Mouse (Mus musculus) neural tube, embryonic 14.5 days (tissue): ENCODE measurements at regions not wholly inside any gene's neighbourhood (a gene's known extent, or its start where the extent isn't known, plus 50 kb on each side); places are given as distances from the start of the nearest gene placed in this dataset.

Experiments used
- ATAC-seq: fragments of 200-750 bp; cut with Nextera tagmentation; 2 replicates; pipeline ENCODE4 v1.8.0; 2017; ENCODE audit warnings: low read depth, mild to moderate bottlenecking, moderate TSS enrichment, moderate library complexity
- H3K27ac ChIP-seq: fragments of 300-500 bp; sonication (generic); 2 replicates; pipeline ENCODE4 v1.5.1; 2014; ENCODE audit warnings: low read depth, mild to moderate bottlenecking, control low read depth, low read length, moderate library complexity, mixed read lengths
- H3K27me3 ChIP-seq: fragments of 300-500 bp; sonication (generic); 2 replicates; pipeline ENCODE4 v1.6.1; 2014; ENCODE audit warnings: low read length; ENCODE audit not compliant: control insufficient read depth, insufficient read depth
- H3K36me3 ChIP-seq: fragments of 300-500 bp; sonication (generic); 2 replicates; pipeline ENCODE4 v1.6.1; 2014; ENCODE audit warnings: low read length, mixed read lengths; ENCODE audit not compliant: control insufficient read depth, insufficient read depth
- H3K4me1 ChIP-seq: fragments of 300-500 bp; sonication (generic); 2 replicates; pipeline ENCODE4 v1.6.1; 2014; ENCODE audit warnings: low read length; ENCODE audit not compliant: control insufficient read depth, insufficient read depth
- H3K4me2 ChIP-seq: fragments of 300-500 bp; sonication (generic); 2 replicates; pipeline ENCODE4 v1.6.1; 2014; ENCODE audit warnings: mild to moderate bottlenecking, low read depth, low read length, control low read depth
- H3K4me3 ChIP-seq: fragments of 300-500 bp; sonication (generic); 2 replicates; pipeline ENCODE4 v1.5.1; 2014; ENCODE audit warnings: low read depth, low read length, control low read depth, mixed read lengths
- H3K9ac ChIP-seq: fragments of 300-500 bp; sonication (generic); replicated peaks from 2 replicates; pipeline ENCODE4 v1.6.1; 2014; ENCODE audit warnings: low read depth, mild to moderate bottlenecking, control low read depth, low read length, mixed read lengths
- H3K9me3 ChIP-seq: fragments of 300-500 bp; sonication (generic); 2 replicates; pipeline ENCODE4 v1.6.1; 2016; ENCODE audit warnings: low read length; ENCODE audit not compliant: control insufficient read depth
- WGBS: fragments of 180-500 bp; shearing (Covaris S2); extraction: QIAGEN DNeasy Blood & Tissue Kit; methylation state at CpG from one replicate; pipeline ENCODE4 v1.1.7; 2014; 5-methylcytosine and 5-hydroxymethylcytosine counted together

DNA sequence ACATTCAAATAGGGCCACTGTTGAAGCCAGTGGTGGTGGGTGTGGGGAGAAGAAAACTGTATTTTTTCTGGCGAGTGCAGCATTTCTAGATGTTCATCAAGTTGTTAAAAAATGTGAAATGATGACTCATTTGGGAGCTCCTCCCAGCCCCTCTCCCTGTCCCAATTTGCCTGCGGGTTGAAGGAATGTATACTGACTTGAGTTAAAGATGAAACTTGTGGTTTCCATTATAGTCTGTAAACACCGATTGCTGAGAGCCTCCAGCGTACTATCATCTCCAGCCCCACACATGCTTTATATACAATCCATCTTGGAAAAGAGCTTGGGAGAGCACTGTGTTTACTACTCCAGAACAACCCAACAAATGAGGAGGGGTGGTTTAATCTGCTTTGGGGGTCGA lies 258.9 kb upstream of the Jag1 start:
- 86% methylated on average over 5 of the region's 5 CpGs for whole genome bisulfite sequencing
- Histone ChIP-seq H3K4me3 (no peak overlapping the region), H3K36me3 (no peaks in the 10 kb centered on the region), H3K9ac (no peak overlapping the region), H3K9me3 (no peaks in the 10 kb centered on the region), H3K4me2 (no peak overlapping the region), H3K4me1 (no peaks in the 10 kb centered on the region), H3K27me3 (no peaks in the 10 kb centered on the region), H3K27ac (no peak overlapping the region)
- ATAC-seq: no peak

DNA sequence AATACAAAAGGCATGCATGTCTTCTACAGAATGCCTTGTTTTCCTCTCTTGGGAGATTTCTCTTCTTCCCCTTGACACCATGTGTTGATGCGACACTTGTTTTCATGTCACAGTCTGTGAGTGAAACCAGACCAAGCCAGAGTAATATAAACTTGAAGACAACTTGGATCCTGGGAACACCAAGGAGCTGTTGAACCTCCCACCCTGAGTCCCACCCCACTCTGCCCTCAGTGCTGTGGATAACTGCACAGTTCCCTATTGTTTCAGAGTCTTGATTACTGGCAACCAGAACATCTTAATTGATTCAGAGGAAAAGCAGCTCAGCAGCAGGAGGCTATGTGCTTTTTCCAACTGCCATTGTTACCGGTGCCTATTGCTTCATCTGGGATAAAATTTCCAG lies 254.6 kb upstream of the Jag1 start:
- H3K4me3 ChIP-seq: no peak overlapping the region
- ATAC-seq: no peak
- H3K36me3 ChIP-seq: no peaks in the 10 kb centered on the region
- H3K27ac ChIP-seq: no peak overlapping the region
- 88% methylated on average over 2 of the region's 2 CpGs for WGBS
- H3K4me2 ChIP-seq: no peak overlapping the region
- H3K4me1 ChIP-seq: no peaks in the 10 kb centered on the region
- no peaks in the 10 kb centered on the region for H3K9me3 ChIP-seq
- H3K9ac ChIP-seq: no peak overlapping the region
- H3K27me3 ChIP-seq: no peaks in the 10 kb centered on the region

DNA sequence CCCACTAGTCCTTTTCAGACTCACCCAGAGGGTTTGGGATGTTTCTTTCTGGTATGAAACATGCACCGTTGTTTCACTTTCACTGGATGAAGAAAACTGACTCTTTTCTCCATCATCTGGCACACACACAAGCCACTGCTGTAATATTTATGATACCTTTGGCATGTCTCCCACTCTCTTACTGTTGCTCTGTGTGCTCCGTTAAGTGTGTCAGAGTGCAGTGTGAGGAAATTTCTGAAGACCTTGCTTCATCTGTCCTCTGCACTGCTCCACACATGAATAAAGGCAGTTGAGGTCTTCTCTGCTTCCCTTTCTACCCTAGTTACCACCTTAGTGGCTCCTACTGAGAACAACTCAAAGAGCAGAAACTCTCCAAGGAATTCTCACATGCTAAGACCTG lies 246.6 kb upstream of the Jag1 start:
- Histone ChIP-seq H3K36me3 (no peaks in the 10 kb centered on the region), H3K4me2 (no peak overlapping the region), H3K9ac (no peak overlapping the region), H3K27me3 (no peaks in the 10 kb centered on the region), H3K4me1 (no peaks in the 10 kb centered on the region), H3K9me3 (no peaks in the 10 kb centered on the region), H3K27ac (no peak overlapping the region), H3K4me3 (no peak overlapping the region)
- 74% methylated on average over 2 of the region's 2 CpGs for WGBS
- ATAC-seq: no peak

DNA sequence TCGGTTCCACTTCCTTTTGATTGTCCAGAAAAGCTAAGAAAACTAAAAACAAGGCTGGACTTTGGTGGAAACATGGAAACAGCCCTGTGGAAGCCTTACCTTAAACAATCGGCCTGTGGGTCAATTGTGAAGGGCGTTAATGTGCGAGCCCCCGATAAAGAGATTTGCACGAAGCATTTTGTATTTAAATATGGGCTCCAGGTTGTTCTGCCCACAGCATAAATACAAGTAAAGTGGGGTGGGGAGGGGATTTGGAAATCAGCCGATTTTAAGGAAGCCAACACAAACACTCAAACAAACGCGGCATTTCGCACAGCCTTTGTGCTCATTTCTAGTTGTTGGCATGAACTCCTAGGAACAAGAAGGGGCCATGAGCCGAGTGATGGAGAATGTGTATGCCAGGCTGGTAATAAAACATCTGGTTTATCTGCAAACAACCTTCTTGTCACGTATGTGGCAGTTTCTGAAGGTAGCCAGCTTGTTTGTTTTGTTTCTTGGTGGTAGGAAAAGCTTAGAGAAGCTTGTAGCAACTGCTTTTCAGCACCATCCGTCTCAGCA lies 240.8 kb upstream of the Jag1 start:
- ATAC-seq: no peak
- Histone ChIP-seq H3K4me3 (no peak overlapping the region), H3K27me3 (no peaks in the 10 kb centered on the region), H3K4me2 (no peak overlapping the region), H3K36me3 (no peaks in the 10 kb centered on the region), H3K27ac (no peak overlapping the region), H3K4me1 (no peaks in the 10 kb centered on the region), H3K9me3 (no peaks in the 10 kb centered on the region), H3K9ac (no peak overlapping the region)
- WGBS: 75% methylated on average over 13 of the region's 13 CpGs

DNA sequence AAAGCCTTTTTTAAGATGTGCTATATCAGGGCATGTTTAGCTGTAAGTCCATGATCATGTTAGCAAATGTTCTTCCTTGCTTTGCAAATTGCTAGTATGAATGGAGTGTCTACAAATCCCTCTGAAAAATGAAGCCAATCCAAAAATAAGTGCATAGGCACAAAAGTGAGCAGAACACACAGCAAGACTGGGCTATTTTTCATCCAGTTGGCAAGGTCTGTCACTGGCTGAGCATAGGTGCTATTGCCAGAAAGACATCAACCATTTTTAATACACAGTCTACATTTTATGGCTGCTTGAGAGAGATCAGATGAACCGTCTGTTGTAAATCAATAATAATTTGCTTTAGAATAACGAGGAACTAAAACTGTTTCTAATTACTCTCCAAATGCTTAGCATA lies 227.3 kb upstream of the Jag1 start:
- 68% methylated on average over 2 of the region's 2 CpGs for WGBS

DNA sequence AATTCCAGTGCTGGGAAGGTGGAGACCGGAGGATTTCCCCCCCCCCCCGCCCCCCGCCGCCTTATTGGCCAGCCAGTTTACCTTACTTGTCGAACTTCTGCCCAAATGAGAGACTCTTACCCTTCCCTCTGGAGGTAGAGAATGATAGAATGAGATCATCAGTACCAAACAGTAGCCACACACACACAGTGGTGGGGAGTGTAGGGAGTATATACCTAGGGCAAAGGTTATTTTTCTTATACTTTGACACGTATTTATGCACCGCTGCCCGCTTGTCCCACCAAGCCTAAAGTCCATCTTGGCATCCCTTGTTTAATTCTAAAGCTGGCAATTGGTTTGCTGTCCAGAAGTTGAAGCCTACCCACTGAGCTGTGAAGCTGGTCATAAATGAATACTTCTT lies 213.6 kb upstream of the Jag1 start:
- H3K4me3 ChIP-seq: no peak overlapping the region
- no peak overlapping the region for H3K4me2 ChIP-seq
- H3K9ac ChIP-seq: no peak overlapping the region
- no peaks in the 10 kb centered on the region for H3K36me3 ChIP-seq
- H3K9me3 ChIP-seq: no peaks in the 10 kb centered on the region
- no peak for ATAC-seq
- no peaks in the 10 kb centered on the region for H3K27me3 ChIP-seq
- 92% methylated on average over 8 of the region's 8 CpGs for WGBS
- no peak overlapping the region for H3K27ac ChIP-seq
- no peaks in the 10 kb centered on the region for H3K4me1 ChIP-seq

More for the DNA sequence above, 227.3 kb upstream of the Jag1 start:
- Histone ChIP-seq H3K27ac (no peak overlapping the region), H3K9ac (no peak overlapping the region), H3K4me2 (no peak overlapping the region), H3K4me3 (no peak overlapping the region), H3K27me3 (no peaks in the 10 kb centered on the region), H3K36me3 (no peaks in the 10 kb centered on the region), H3K4me1 (no peaks in the 10 kb centered on the region), H3K9me3 (no peaks in the 10 kb centered on the region)
- ATAC-seq: no peak

DNA sequence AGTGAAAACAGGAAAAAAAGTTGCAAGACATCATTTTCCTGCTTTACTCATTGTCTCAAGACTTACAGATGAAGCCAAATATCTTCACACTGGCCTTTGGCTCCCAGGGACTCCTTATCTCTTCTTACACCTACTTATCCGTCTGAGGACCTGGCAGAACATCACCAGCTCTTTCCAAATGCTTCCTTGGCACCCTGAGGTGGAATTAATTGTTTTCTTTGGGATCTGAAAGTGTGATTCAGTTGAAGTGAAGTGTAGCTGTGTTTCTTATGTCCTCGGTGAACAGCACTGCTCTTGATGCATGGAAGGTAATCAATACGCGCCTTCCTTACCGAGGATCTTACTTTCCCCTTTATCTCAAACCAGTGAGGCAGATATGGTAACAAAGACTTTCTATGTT lies 207.0 kb upstream of the Jag1 start:
- Histone ChIP-seq H3K4me3 (no peak overlapping the region), H3K9me3 (no peaks in the 10 kb centered on the region), H3K27ac (no peak overlapping the region), H3K4me1 (no peaks in the 10 kb centered on the region), H3K9ac (no peak overlapping the region), H3K27me3 (no peaks in the 10 kb centered on the region), H3K36me3 (no peaks in the 10 kb centered on the region), H3K4me2 (no peak overlapping the region)
- 84% methylated on average over 5 of the region's 5 CpGs for WGBS
- no peak for ATAC-seq

DNA sequence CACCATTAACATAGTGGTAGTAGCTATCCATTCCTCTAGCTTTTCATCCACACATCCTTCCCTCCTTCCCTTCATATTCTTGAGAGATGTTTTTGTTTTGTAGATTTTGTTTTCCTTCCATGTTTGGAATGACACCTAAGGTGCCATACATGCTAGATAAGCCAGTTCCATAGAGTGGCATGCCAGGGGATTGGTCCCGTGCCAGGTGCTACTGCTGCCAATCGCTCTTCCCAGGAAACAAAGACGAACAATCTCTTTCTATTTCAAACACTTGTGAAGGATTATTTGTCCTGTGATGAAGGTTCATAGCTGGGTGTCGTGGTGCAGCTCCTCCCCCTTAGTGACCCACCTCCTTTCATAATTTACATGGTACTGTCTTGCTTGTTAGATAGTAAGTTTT lies 194.1 kb upstream of the Jag1 start:
- no peak overlapping the region for H3K27ac ChIP-seq

DNA sequence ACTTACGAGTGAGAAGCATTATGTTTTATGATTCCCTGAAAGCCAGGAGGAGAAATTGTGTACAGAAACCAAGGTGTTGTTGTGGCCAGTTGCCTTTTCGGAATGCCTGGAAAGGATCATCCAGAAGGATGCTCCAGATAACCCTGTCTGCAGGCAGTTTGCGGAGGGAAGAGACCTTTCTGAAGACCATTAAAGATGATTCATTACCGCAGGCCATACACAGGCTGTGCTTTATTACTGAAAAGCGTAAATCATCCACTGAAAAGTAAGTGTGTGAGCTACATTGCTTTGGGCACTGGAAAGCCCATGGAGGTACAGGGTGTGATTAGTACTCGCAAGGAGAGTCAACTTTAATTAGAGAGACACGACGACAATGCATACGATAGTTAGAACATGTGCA lies 191.7 kb upstream of the Jag1 start:
- Histone ChIP-seq H3K27me3 (no peaks in the 10 kb centered on the region), H3K4me1 (no peaks in the 10 kb centered on the region), H3K27ac (no peak overlapping the region), H3K9me3 (no peaks in the 10 kb centered on the region), H3K9ac (no peak overlapping the region), H3K4me3 (no peak overlapping the region), H3K4me2 (no peak overlapping the region), H3K36me3 (no peaks in the 10 kb centered on the region)
- WGBS: 76% methylated on average over 9 of the region's 9 CpGs
- peak; percentile 63; the same call in 1 of the 2 replicates for ATAC-seq

More for the DNA sequence above, 194.1 kb upstream of the Jag1 start:
- Histone ChIP-seq H3K4me1 (no peaks in the 10 kb centered on the region), H3K9ac (no peak overlapping the region), H3K4me3 (no peak overlapping the region), H3K27me3 (no peaks in the 10 kb centered on the region), H3K4me2 (no peak overlapping the region), H3K9me3 (no peaks in the 10 kb centered on the region), H3K36me3 (no peaks in the 10 kb centered on the region)
- 91% methylated on average over 4 of the region's 4 CpGs for WGBS
- no peak for ATAC-seq
